Mouse (Mus musculus) neural tube, embryonic 11.5 days (tissue): ENCODE results near the gene Atrx. TPM values are rescaled to one million over a fixed set of nuclear protein-coding genes. Genes with fewer than 3 reads are reported as not detected.
"Not testable (repeated sequence)": the region's sequence is repeated elsewhere in the genome, so short reads cannot be mapped to it uniquely, and the experiment has no call there.

Source experiments
- ATAC-seq: fragments of 200-750 bp; cut with Nextera tagmentation; 2 replicates; pipeline ENCODE4 v1.8.0; 2017; ENCODE audit warnings: moderate number of reproducible peaks, mild to moderate bottlenecking, moderate TSS enrichment, moderate library complexity; ENCODE audit not compliant: insufficient read depth, low FRiP score, low TSS enrichment
- DNase-seq: peaks from one replicate; pipeline ENCODE4 v3.0.0-alpha.2; 2015; ENCODE audit warnings: low spot score
- H3K27ac ChIP-seq: fragments of 300-500 bp; sonication (generic); 2 replicates; pipeline ENCODE4 v1.5.1; 2014; ENCODE audit warnings: low read depth, mild to moderate bottlenecking, low read length
- H3K27me3 ChIP-seq: fragments of 300-500 bp; sonication (generic); 2 replicates; pipeline ENCODE4 v1.6.1; 2014; ENCODE audit warnings: mild to moderate bottlenecking, low read length, mixed read lengths; ENCODE audit not compliant: control insufficient read depth, insufficient read depth
- H3K36me3 ChIP-seq: fragments of 300-500 bp; sonication (generic); 2 replicates; pipeline ENCODE4 v1.6.1; 2014; ENCODE audit warnings: mild to moderate bottlenecking, low read length, moderate library complexity, mixed read lengths; ENCODE audit not compliant: control insufficient read depth, insufficient read depth
- H3K4me1 ChIP-seq: fragments of 300-500 bp; sonication (generic); 2 replicates; pipeline ENCODE4 v1.6.1; 2014; ENCODE audit warnings: low read length, mixed read lengths; ENCODE audit not compliant: control insufficient read depth, insufficient read depth
- H3K4me2 ChIP-seq: fragments of 300-500 bp; sonication (generic); 2 replicates; pipeline ENCODE4 v1.6.1; 2014; ENCODE audit warnings: low read depth, mild to moderate bottlenecking, moderate library complexity
- H3K4me3 ChIP-seq: fragments of 300-500 bp; sonication (generic); 2 replicates; pipeline ENCODE4 v1.5.1; 2014; ENCODE audit warnings: low read depth, low read length
- H3K9ac ChIP-seq: fragments of 300-500 bp; sonication (generic); 2 replicates; pipeline ENCODE4 v1.6.1; 2014; ENCODE audit warnings: mild to moderate bottlenecking, low read length
- H3K9me3 ChIP-seq: fragments of 300-500 bp; sonication (generic); 2 replicates; pipeline ENCODE4 v1.6.1; 2016; ENCODE audit warnings: low read length; ENCODE audit not compliant: control insufficient read depth
- WGBS: fragments of 180-500 bp; shearing (Covaris S2); extraction: QIAGEN DNeasy Blood & Tissue Kit; methylation state at CpG from one replicate; pipeline ENCODE4 v1.1.7; 2014; 5-methylcytosine and 5-hydroxymethylcytosine counted together
- polyA plus RNA-seq: library from polyadenylated mRNA; unstranded; fragments of >200 nt; fragmentation: Nextera tagmentation; extraction: Ambion mirVana; gene quantifications from 2 replicates; pipeline ENCODE4 v1.2.1, GENCODE M21; 2014

The Atrx gene
- polyA plus RNA-seq: 179 and 182 TPM in 2 replicates

DNA sequence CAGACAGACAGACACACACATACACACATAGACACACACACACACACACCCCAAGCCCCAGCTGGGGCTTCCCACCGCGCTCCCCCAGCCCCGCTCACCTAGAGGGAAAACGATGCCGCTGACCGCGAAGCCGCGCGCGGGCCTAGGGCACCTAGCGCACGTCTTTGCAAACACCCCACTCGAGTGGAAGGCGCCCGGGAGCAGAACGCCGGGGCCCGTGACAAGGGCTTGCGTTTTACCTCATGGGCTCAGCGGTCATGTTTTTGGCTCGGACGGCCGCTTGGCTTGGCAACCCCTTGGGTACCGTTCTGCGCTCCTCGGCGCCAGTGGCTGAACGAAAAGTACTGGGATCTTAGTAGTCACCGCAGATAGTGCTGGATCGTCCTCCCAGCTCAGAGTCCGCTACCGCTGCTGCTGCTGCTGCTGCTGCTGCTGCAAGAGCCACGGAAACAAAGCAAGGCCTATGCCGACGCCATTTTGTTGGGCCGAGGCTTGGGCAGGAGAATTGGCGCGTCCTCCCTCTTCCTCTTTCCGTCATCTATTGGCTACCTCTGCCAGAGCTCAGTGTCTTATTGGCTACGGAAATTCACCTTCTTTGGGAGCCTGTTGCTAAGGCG, at the start of gene Atrx:
Gene Atrx (minus strand): TSS at position 543 of the 617 bp plus-strand sequence.
- no peaks in the 10 kb centered on the region for H3K9me3 ChIP-seq
- peak within 1 kb of the TSS; percentile 79 for H3K9ac ChIP-seq
- ATAC-seq (peak; percentile 96), DNase-seq (peak; percentile 76)
- no peaks in the 10 kb centered on the region for H3K27me3 ChIP-seq
- no peaks in the 10 kb centered on the region for H3K4me1 ChIP-seq
- H3K4me3 ChIP-seq: peak within 1 kb of the TSS; percentile 61
- 17% methylated on average over 41 of the region's 42 CpGs for WGBS
- peak within 1 kb of the TSS; percentile 69 for H3K27ac ChIP-seq
- peak within 1 kb of the TSS; percentile 39 for H3K4me2 ChIP-seq
- H3K36me3 ChIP-seq: no peaks in the 10 kb centered on the region

DNA sequence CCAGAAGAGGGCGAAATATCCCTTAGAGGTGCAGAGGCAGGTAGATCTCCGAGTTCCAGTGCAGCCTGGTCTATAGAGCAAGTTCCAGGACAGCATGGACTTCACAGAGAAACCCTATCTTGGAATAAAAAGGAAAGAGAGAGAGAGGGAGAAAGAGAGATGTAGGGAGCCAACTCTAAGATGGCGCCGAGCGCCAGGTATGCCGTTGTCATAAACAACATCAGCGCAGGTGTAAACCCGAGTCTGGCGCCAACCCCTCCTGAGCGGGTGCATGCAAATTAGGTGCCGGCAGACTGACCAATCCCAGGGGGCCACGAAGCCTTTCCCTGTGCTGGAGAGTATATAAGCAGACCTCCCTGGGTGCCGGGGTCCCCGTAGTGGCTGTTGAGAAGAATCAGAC, 27.9 kb upstream of the Atrx start:
- not testable (repeated sequence) for H3K4me1 ChIP-seq, DNase-seq, H3K4me3 ChIP-seq, H3K9ac ChIP-seq, ATAC-seq, H3K9me3 ChIP-seq, H3K4me2 ChIP-seq, H3K27ac ChIP-seq, H3K27me3 ChIP-seq, H3K36me3 ChIP-seq
- 73% methylated on average over 14 of the region's 14 CpGs for WGBS

DNA sequence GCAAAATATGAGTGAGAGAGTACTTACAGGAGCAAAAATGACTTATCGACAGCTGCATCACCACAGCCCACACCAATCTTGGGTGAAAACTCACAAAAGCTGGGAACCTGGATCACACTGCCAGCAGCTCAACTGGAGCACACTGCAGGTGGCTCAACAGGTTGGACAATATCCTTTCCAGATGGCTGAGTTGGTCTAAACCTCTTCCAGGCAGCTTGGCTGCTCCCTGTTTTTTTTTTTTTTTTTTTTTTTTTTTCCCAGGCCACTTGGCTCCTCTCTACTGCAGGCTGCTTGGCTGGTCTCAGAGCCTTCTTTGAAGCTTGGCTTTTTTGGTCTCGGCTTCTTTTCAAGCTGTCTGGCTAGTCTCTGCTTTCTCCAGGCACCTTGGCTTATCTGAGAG, 24.8 kb upstream of the Atrx start:
- Histone ChIP-seq H3K4me2 (no peak overlapping the region), H3K4me3 (no peak overlapping the region), H3K27ac (no peak overlapping the region), H3K9ac (no peak overlapping the region), H3K9me3 (no peaks in the 10 kb centered on the region), H3K27me3 (no peaks in the 10 kb centered on the region), H3K36me3 (no peaks in the 10 kb centered on the region), H3K4me1 (no peaks in the 10 kb centered on the region)
- ATAC-seq (no peak), DNase-seq (no peak)
- WGBS: 76% methylated on average over 2 of the region's 2 CpGs

- no peak overlapping the region for H3K4me2 ChIP-seq
- no peak for DNase-seq
- no peak for ATAC-seq
- H3K36me3 ChIP-seq: no peaks in the 10 kb centered on the region
- H3K4me3 ChIP-seq: no peak overlapping the region
- H3K27ac ChIP-seq: no peak overlapping the region
- 72% methylated on average over 1 of the region's 1 CpGs for WGBS
- no peaks in the 10 kb centered on the region for H3K4me1 ChIP-seq
- H3K9me3 ChIP-seq: no peaks in the 10 kb centered on the region
- H3K9ac ChIP-seq: no peak overlapping the region
- H3K27me3 ChIP-seq: no peaks in the 10 kb centered on the region
Measured at GRCm38 (mm10) chrX:105946357-105946756, 17.2 kb upstream of the Atrx start.

DNA sequence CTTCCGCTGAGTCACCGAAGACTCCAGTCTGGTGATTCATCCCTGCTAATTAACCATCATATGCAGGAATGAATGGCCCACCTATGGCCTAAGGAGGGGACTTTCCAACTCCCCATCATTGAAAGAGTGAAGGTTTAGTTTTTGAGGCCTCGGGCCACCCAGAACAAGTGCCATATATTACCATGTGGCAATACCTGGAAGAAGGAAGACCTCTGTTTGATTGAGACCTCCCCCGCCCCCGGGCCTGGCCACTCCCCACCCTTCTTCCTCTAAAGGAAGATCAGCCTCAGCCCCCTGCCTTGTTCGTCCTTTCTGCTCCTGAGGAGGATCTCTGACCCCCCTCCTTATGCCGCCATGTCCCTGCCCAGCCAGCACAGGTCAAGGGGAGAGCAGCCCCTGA, 10.0 kb upstream of the Atrx start:
- H3K27me3 ChIP-seq: no peaks in the 10 kb centered on the region
- no peaks in the 10 kb centered on the region for H3K36me3 ChIP-seq
- H3K4me2 ChIP-seq: no peak overlapping the region
- no peaks in the 10 kb centered on the region for H3K4me1 ChIP-seq
- no peak overlapping the region for H3K4me3 ChIP-seq
- no peak overlapping the region for H3K27ac ChIP-seq
- H3K9me3 ChIP-seq: no peaks in the 10 kb centered on the region
- WGBS: 87% methylated on average over 7 of the region's 7 CpGs
- DNase-seq (no peak), ATAC-seq (no peak)
- no peak overlapping the region for H3K9ac ChIP-seq

- Histone ChIP-seq H3K9me3 (no peaks in the 10 kb centered on the region), H3K4me2 (no peak overlapping the region), H3K4me3 (no peak overlapping the region), H3K27ac (no peak overlapping the region), H3K4me1 (no peaks in the 10 kb centered on the region), H3K9ac (no peak overlapping the region), H3K27me3 (no peaks in the 10 kb centered on the region), H3K36me3 (no peaks in the 10 kb centered on the region)
- DNase-seq: no peak
- 68% methylated on average over 2 of the region's 2 CpGs for WGBS
- ATAC-seq: no peak
Measured at GRCm38 (mm10) chrX:105937736-105938135, 8.5 kb upstream of the Atrx start.

DNA sequence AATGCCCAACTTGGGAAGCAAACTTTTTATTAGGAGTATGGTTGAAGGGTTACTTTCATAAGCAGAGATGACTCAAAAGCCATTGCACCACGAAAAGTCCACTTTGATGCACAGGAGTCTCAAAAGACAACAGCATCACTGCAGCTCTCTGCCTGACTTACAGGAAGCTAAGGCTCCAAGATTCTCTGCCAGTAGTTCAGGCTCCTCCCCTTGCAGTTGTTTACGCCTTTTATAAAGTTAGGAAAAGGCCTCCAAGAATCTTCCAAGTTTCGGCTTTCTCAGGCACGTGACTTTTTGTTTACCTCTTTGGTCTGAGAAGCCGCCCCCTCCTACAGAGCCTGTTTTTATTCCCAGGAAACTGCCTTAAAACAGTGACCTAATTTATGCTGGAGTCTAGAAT, 5.1 kb upstream of the Atrx start:
- DNase-seq: no peak
- Histone ChIP-seq H3K4me2 (no peak overlapping the region), H3K27ac (no peak overlapping the region), H3K9ac (no peak overlapping the region), H3K9me3 (no peaks in the 10 kb centered on the region), H3K36me3 (no peaks in the 10 kb centered on the region), H3K4me3 (no peak overlapping the region), H3K27me3 (no peaks in the 10 kb centered on the region), H3K4me1 (no peaks in the 10 kb centered on the region)
- 64% methylated on average over 5 of the region's 5 CpGs for WGBS
- no peak for ATAC-seq

GRCm38 (mm10) chrX:105929478-105930038, 355 bp upstream of the Atrx start:
- H3K4me1 ChIP-seq: no peaks in the 10 kb centered on the region
- H3K9ac ChIP-seq: no peak overlapping the region
- no peaks in the 10 kb centered on the region for H3K36me3 ChIP-seq
- H3K27me3 ChIP-seq: no peaks in the 10 kb centered on the region
- WGBS: 36% methylated on average over 8 of the region's 8 CpGs
- DNase-seq: no peak
- ATAC-seq: peak; percentile 33
- no peak overlapping the region for H3K4me2 ChIP-seq
- H3K9me3 ChIP-seq: no peaks in the 10 kb centered on the region
- H3K27ac ChIP-seq: no peak overlapping the region; the same call in 1 of the 2 replicates
- no peak overlapping the region; the same call in 1 of the 2 replicates for H3K4me3 ChIP-seq
